Comparison of ENCODE assay signal across 8 mouse cellular contexts in the genomic region with DNA sequence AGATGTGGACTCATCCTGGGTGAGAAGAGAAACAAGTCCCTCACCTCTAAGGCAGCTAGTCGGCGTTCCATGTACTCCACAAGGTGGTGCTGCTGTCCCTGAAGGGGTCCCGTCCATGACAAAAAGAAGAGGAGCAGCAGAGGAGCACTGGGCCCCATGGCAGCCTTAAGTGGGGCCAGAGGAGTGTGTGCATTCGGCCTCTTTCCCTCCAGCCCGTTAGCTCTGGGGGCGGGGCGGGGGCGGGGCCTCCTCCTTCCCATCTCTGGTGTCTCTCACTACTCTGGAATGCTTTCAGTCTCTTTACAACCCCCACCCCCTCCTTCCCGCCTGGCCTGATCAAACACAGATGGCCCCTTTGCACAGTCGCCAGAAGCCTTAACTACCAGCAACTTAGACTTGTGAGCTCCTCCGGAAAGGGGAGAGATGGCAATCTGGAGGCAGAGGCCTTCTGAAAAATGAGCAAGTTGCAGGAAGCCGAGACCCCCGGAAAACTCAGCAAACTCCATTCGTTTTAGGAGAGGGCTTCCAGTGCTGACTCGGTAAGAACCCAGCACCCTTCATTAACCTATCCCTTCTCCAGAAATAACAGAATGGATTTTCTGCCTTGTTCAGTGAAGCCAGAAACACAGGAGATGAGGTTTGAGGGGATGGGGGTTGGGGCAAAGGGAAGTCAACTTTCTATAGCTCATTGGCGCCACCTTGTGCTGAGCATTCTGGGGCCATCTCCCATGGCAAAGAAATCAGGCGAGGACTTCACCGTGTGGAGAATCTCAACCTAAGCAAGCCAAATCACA. TPM values are rescaled to one million over a fixed set of nuclear protein-coding genes. Genes with fewer than 3 reads are reported as not detected.
DNase-seq lines count a peak whose midpoint lies in the region; ATAC-seq and TF ChIP-seq lines count a peak whose summit lies in the region.

A gene (minus strand): TSS at position 224 of the 794 bp plus-strand sequence.

- ATAC-seq in forebrain, embryonic 12.5 days (ENCODE audit: low FRiP score), result peak; percentile 72
- peak; percentile 88 for ATAC-seq in heart, embryonic 16.5 days (replicated peaks; ENCODE audit: extremely low read depth, insufficient read depth, low FRiP score)
- ATAC-seq in liver, embryonic 14.5 days (ENCODE audit: insufficient read depth), result peak; percentile 73
- ATAC-seq in neural tube, embryonic 11.5 days (ENCODE audit: insufficient read depth, low FRiP score, low TSS enrichment), result peak; percentile 72
- peak; percentile 92 for ATAC-seq in stomach, embryonic 16.5 days (ENCODE audit: insufficient read depth, low FRiP score)

- H3K4me3 ChIP-seq in ES-Bruce4 (ENCODE audit: low read depth, low read length), result peak within 1 kb of the TSS; percentile 34
- H3K4me3 ChIP-seq in forebrain, embryonic 12.5 days (replicated peaks), result peak within 1 kb of the TSS; percentile 19
- H3K4me3 ChIP-seq in heart, embryonic 16.5 days (ENCODE audit: low read length), result peak within 1 kb of the TSS; percentile 43
- peak within 1 kb of the TSS; percentile 18 to 27 for H3K4me3 ChIP-seq in liver, embryonic 14.5 days (ENCODE audit: insufficient read depth in 1 of 2, low read depth in 2 of 2, low read length in 2 of 2)
- peak within 1 kb of the TSS; percentile 22; the same call in 1 of the 2 replicates for H3K4me3 ChIP-seq in neural tube, embryonic 11.5 days (ENCODE audit: low read depth, low read length)
- H3K4me3 ChIP-seq in stomach, embryonic 16.5 days (replicated peaks; ENCODE audit: low read length), result peak within 1 kb of the TSS; percentile 50

- H3K4me2 ChIP-seq in forebrain, embryonic 12.5 days, result peak within 1 kb of the TSS; percentile 51
- peak within 1 kb of the TSS; percentile 74 for H3K4me2 ChIP-seq in heart, embryonic 16.5 days (ENCODE audit: low read depth, low read length)
- peak within 1 kb of the TSS; percentile 54 for H3K4me2 ChIP-seq in liver, embryonic 14.5 days (ENCODE audit: low read depth)
- peak within 1 kb of the TSS; percentile 45 for H3K4me2 ChIP-seq in neural tube, embryonic 11.5 days (ENCODE audit: low read depth)
- peak within 1 kb of the TSS; percentile 62 for H3K4me2 ChIP-seq in stomach, embryonic 16.5 days (ENCODE audit: low read depth, low read length)

- H3K9ac ChIP-seq in ES-Bruce4 (ENCODE audit: low read depth, poor library complexity, severe bottlenecking), result peak within 1 kb of the TSS; percentile 68
- H3K9ac ChIP-seq in forebrain, embryonic 12.5 days, result 0 out of 2 replicates have a peak within 1 kb of the TSS, but pooled peaks have one; percentile 26
- H3K9ac ChIP-seq in heart, embryonic 16.5 days (ENCODE audit: low read length), result peak within 1 kb of the TSS; percentile 57
- H3K9ac ChIP-seq in liver, embryonic 14.5 days (replicated peaks), result no peak within 1 kb of the TSS
- H3K9ac ChIP-seq in neural tube, embryonic 11.5 days (ENCODE audit: low read length), result peak within 1 kb of the TSS; percentile 48
- H3K9ac ChIP-seq in stomach, embryonic 16.5 days (ENCODE audit: low read length), result peak within 1 kb of the TSS; percentile 68

- H3K27ac ChIP-seq in ES-Bruce4 (ENCODE audit: insufficient read depth, low read length), result peak within 1 kb of the TSS; percentile 12; the same call in 1 of the 2 replicates
- H3K27ac ChIP-seq in forebrain, embryonic 12.5 days, result peak within 1 kb of the TSS; percentile 89
- H3K27ac ChIP-seq in heart, embryonic 16.5 days (ENCODE audit: low read length), result peak within 1 kb of the TSS; percentile 88
- no peak within 1 kb of the TSS for H3K27ac ChIP-seq in liver, embryonic 14.5 days
- H3K27ac ChIP-seq in neural tube, embryonic 11.5 days (ENCODE audit: low read depth, low read length), result peak within 1 kb of the TSS; percentile 88
- peak within 1 kb of the TSS; percentile 98 for H3K27ac ChIP-seq in stomach, embryonic 16.5 days (ENCODE audit: low read length)

- under 1% methylated on average over 18 of the region's 18 CpGs for WGBS in forebrain, embryonic 12.5 days
- under 1% methylated on average over 18 of the region's 18 CpGs for WGBS in heart, embryonic 16.5 days
- WGBS in liver, embryonic 14.5 days (ENCODE audit: insufficient replicate concordance), result under 1% methylated on average over 18 of the region's 18 CpGs
- under 1% methylated on average over 18 of the region's 18 CpGs for WGBS in neural tube, embryonic 11.5 days
- 0% methylated on average over 18 of the region's 18 CpGs for WGBS in stomach, embryonic 16.5 days

- H3K27me3 ChIP-seq in ES-Bruce4 (ENCODE audit: control insufficient read depth, insufficient read depth, low read length, poor library complexity, severe bottlenecking), result no peaks in the 10 kb centered on the region
- H3K27me3 ChIP-seq in forebrain, embryonic 12.5 days, result peaks cover 6% of the 10 kb centered on the region
- no peaks in the 10 kb centered on the region for H3K27me3 ChIP-seq in heart, embryonic 16.5 days (ENCODE audit: control insufficient read depth, insufficient read depth, low read length)
- H3K27me3 ChIP-seq in liver, embryonic 14.5 days (ENCODE audit: control insufficient read depth, insufficient read depth, low read length), result no peaks in the 10 kb centered on the region
- H3K27me3 ChIP-seq in neural tube, embryonic 11.5 days (ENCODE audit: control insufficient read depth, insufficient read depth, low read length), result no peaks in the 10 kb centered on the region
- H3K27me3 ChIP-seq in stomach, embryonic 16.5 days (ENCODE audit: control insufficient read depth, insufficient read depth, low read length), result no peaks in the 10 kb centered on the region

- H3K9me3 ChIP-seq in ES-Bruce4 (replicated peaks; ENCODE audit: control insufficient read depth, insufficient read depth, low read length, poor library complexity, severe bottlenecking), result no peaks in the 10 kb centered on the region
- H3K9me3 ChIP-seq in forebrain, embryonic 12.5 days, result no peaks in the 10 kb centered on the region
- H3K9me3 ChIP-seq in heart, embryonic 16.5 days (replicated peaks; ENCODE audit: control insufficient read depth, low read length), result no peaks in the 10 kb centered on the region
- no peaks in the 10 kb centered on the region for H3K9me3 ChIP-seq in liver, embryonic 14.5 days (ENCODE audit: control insufficient read depth, low read length)
- no peaks in the 10 kb centered on the region for H3K9me3 ChIP-seq in neural tube, embryonic 11.5 days (ENCODE audit: control insufficient read depth, low read length)
- H3K9me3 ChIP-seq in stomach, embryonic 16.5 days (replicated peaks; ENCODE audit: control insufficient read depth, low read length), result no peaks in the 10 kb centered on the region

- TF ChIP-seq CTCF in ES-Bruce4 (IDR thresholded peaks at IDR 0.05; ENCODE audit: low read depth, low read length), result peak; percentile 85
- TF ChIP-seq CTCF in liver, embryonic 14.5 days (IDR thresholded peaks at IDR 0.05; ENCODE audit: low read depth), result peak; percentile 82

- TF ChIP-seq POLR2A in ES-Bruce4 (IDR thresholded peaks at IDR 0.05; ENCODE audit: insufficient read depth, low read length), result no peak

- TF ChIP-seq EP300 in ES-Bruce4 (IDR thresholded peaks at IDR 0.05; ENCODE audit: insufficient read depth, low read depth, low read length), result no peak
- no peak for TF ChIP-seq EP300 in liver, embryonic 14.5 days (IDR thresholded peaks at IDR 0.05; ENCODE audit: low read depth)

- no peaks in the 10 kb centered on the region for H3K36me3 ChIP-seq in ES-Bruce4 (ENCODE audit: control insufficient read depth, insufficient read depth, low read length, poor library complexity, severe bottlenecking)
- H3K36me3 ChIP-seq in forebrain, embryonic 12.5 days (replicated peaks), result peaks cover 6% of the 10 kb centered on the region; the same call in 1 of the 2 replicates
- peaks cover 6% of the 10 kb centered on the region for H3K36me3 ChIP-seq in heart, embryonic 16.5 days (ENCODE audit: control insufficient read depth, insufficient read depth)
- peaks cover 19% of the 10 kb centered on the region for H3K36me3 ChIP-seq in liver, embryonic 14.5 days (replicated peaks; ENCODE audit: control insufficient read depth, insufficient read depth, low read depth)
- H3K36me3 ChIP-seq in neural tube, embryonic 11.5 days (ENCODE audit: control insufficient read depth, insufficient read depth, low read length), result no peaks in the 10 kb centered on the region; the same call in 1 of the 2 replicates
- peaks cover 1% of the 10 kb centered on the region; the same call in 1 of the 2 replicates for H3K36me3 ChIP-seq in stomach, embryonic 16.5 days (ENCODE audit: control insufficient read depth, insufficient read depth, low read length)

- DNase-seq in c-Kit-positive CD71-positive TER-119-positive erythroid progenitor cells, embryonic 14.5 days (ENCODE audit: low spot score), result peak; percentile 63
- peak; percentile 84 to 95 for DNase-seq in kidney, postnatal 25 days
- peak; percentile 42 to 54 (median 52) for DNase-seq in liver, embryonic 14.5 days (ENCODE audit: low read depth in 3 of 3, low spot score in 3 of 3)
- DNase-seq in neural tube, embryonic 11.5 days (ENCODE audit: low spot score), result peak; percentile 91

- H3K4me1 ChIP-seq in ES-Bruce4 (ENCODE audit: control insufficient read depth, insufficient read depth, low read length), result peaks cover 2% of the 10 kb centered on the region
- H3K4me1 ChIP-seq in forebrain, embryonic 12.5 days, result peaks cover 62% of the 10 kb centered on the region
- peaks cover 52% of the 10 kb centered on the region for H3K4me1 ChIP-seq in heart, embryonic 16.5 days (ENCODE audit: control insufficient read depth, insufficient read depth, low read length)
- H3K4me1 ChIP-seq in liver, embryonic 14.5 days (replicated peaks; ENCODE audit: control insufficient read depth in 2 of 2, insufficient read depth in 2 of 2, low read length in 1 of 2), result no peaks in the 10 kb centered on the region; a peak in 2 of 4 replicates
- peaks cover 43% of the 10 kb centered on the region for H3K4me1 ChIP-seq in neural tube, embryonic 11.5 days (ENCODE audit: control insufficient read depth, insufficient read depth, low read length)
- H3K4me1 ChIP-seq in stomach, embryonic 16.5 days (ENCODE audit: control insufficient read depth, insufficient read depth, low read length), result peaks cover 40% of the 10 kb centered on the region

RNA-seq across cellular contexts. Expression of the gene that starts here (rescaled TPM):
- polyA plus RNA-seq in ES-Bruce4 (2011; ENCODE audit: insufficient read depth, insufficient read length, low read depth, missing spikeins), result 0.61 and 0.87 TPM in 2 replicates
- 5.3 and 7.2 TPM in 2 replicates for polyA plus RNA-seq in forebrain, embryonic 12.5 days (2016; fragmentation: Nextera tagmentation; extraction: Ambion mirVana)
- 18.4 and 22.1 TPM in 2 replicates for polyA plus RNA-seq in heart, embryonic 16.5 days (2015; fragmentation: Nextera tagmentation; extraction: Ambion mirVana)
- 1.2 and 1.3 TPM in 2 replicates for polyA plus RNA-seq in liver, embryonic 14.5 days (2012; rRNA removed)
- 1.7 and 2.0 TPM in 2 replicates for polyA plus RNA-seq in liver, embryonic 14.5 days (2014; fragmentation: Nextera tagmentation; extraction: Ambion mirVana)
- polyA plus RNA-seq in neural tube, embryonic 11.5 days (2014; fragmentation: Nextera tagmentation; extraction: Ambion mirVana), result 18.0 and 19.0 TPM in 2 replicates
- 51.8 and 57.3 TPM in 2 replicates for polyA plus RNA-seq in stomach, embryonic 16.5 days (2015; fragmentation: Nextera tagmentation; extraction: Ambion mirVana)
